Mouse (Mus musculus) ovary, postnatal 36 days (tissue): Measurements from ENCODE around the gene D1Ertd622e.
A peak's percentile ranks its signal among the peaks of the same experiment; 100 is the strongest.

ENCODE experiments used
- DNase-seq: peaks from one replicate; pipeline ENCODE4 v3.0.0; 2022; ENCODE audit warnings: low spot score, mixed read lengths

Gene D1Ertd622e

DNA sequence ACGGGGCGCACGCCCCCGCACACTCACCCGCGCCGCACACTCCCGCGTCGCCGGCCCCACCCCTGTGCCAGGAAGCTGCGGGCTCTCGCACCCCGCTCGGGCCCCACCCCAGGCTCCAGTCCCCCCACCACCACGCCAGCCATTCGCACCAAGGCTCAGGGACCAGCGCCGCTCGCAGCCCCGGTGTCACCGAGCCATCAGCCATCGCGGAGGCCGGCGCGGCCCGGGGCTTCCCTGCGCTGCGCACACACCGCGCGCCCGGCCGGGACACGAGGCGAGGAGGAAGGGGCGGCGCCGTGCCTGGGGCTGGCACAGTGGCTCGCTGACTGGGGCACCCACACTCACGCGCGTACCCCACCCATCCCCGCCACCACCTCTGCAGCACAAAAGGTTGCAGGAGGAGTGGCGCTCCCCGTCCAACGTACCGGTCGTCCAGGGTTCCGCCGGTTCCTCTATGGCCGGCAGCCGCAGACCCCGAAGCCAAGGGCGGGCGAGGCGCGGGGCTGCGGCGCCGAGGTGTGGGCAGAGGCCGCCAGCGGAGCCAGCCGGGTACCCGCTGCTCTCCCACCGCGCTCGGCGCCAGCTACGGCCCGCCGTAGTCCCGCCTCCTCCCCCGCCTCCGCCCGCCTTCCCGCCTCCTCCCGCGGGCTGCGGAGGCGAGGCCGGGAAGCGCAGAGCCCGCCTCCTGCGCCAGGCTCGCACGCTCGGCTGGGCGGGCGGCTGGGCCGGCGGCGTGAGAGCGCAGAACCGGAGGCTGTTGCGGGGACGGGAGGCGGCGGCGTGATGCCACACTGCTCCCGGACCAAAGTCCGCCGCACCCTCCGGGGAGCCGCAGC, at the start of gene D1Ertd622e:
Gene D1Ertd622e (minus strand): TSS at position 669 of the 836 bp plus-strand sequence.
- DNase-seq: peak; percentile 87

DNA sequence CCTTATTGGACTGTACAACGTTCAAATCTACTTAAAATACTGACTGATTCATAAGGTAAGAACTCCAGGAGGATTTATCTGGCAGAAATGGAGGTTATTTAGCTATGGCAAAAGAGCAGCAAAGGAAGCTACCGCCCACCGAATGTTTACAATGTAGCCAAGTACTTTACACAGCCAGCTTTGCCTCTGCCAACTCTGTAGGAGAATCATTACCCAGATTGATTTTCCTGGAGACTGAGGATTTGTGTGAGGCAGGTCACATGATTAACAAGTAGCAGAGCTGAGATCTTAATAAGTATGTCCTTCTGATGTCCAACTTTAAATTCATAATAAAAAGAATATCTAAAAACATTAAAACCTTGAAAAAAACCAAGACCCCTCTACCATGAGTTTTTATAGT, 48.6 kb upstream of the D1Ertd622e start:
- no peak for DNase-seq

DNA sequence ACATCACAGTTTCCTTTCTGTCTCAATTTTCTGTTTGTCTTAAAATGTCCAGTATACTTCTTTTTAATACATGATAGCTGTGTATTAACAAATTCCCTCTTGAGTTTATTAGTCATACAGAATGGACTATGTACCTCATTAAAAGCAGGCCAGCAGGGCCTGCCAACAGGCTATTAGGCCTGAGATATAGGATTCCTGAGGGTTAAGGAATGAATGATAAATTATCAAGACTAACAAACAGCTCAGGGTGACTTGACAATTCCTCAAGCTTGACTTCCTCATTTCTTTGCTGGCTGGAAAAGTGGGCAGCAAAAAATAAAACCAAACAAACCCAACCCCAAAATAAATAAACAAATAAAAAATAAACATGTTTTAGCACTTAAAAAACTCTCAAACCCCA, 43.5 kb upstream of the D1Ertd622e start:
- no peak for DNase-seq

DNA sequence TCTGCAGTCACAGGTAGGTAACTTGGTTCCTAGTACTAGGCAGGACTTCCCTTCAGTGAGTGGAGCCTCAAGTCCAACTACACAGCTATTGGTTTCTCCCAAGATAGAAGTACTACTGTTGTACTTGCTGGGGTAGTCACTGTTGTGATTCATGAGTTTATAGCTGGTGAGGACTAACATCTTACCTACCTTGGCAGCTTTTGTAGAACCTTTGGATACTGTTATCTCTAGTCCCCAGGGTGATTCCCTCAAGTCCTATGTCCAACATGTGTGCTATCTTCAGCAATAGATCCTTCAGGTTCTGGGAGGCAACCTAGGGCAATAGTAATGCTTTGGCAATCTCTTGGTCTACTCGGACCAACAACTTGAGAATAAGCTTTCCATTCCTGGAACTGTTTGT, 42.8 kb upstream of the D1Ertd622e start:
- no peak for DNase-seq

DNA sequence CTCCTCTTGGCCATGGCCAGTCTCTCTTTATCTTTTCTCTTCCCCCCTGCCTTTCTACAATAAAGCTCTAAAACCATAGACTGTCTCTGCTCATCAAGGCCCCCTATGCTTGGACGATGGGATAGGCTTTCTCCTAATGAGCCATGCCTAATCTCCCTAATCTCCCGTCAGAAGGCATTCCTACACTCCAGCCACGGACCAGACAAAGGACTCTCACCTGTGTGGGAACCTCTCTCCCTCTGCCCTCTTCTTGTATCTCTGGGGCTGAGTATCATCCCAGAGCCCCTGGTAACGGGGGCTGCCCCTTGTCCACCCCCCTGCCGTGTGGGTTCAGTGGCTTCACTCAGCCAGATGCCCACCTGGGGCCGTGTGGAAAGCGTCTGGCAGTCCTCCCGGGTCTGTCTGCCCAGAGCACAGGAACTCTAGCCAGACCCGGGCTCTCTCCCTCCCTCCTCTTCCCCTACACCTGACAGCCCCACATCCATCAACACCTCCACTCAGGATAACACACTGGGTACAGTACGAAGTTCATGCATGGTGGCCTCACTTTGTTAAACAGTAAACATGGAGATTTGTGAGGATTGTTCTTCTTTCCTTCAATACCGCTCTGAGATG, 37.2 kb upstream of the D1Ertd622e start:
- no peak for DNase-seq

DNA sequence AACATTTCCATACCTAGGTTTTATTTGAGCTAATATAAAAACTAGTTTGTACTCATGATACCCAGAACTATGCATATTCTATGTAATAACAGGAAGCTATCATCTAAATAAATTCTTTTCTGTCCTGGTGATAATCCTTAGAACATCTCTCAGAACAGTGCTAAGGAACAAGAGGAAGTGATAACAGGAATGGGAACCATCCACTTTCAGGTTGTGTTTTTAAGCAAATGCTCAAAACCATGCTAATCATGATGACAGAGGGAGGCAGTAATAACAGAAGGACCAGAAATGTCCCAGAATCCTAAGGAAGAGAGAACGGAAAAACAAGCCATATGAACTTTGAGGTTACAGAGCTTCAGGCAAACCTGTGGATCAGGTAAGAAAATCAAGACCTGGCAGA, 35.4 kb upstream of the D1Ertd622e start:
- no peak for DNase-seq

DNA sequence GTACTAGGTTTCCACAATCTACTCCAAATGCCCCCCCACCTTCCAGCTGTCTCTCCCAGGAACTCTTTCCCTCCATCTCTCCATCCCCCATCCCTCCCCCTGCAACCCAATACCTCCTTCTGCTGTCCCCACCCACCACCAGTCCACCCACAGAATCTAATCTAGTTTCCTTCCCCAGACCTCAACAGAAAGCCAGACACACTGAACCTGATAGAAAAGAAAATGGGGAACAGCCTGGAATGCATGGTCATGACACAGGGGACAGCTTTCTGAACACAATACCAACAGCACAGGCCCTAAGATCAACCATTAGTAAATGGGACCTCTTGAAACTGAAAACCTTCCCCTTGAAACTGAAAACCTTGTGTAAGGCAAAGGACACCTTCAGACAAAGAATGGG, 32.0 kb upstream of the D1Ertd622e start:
- DNase-seq: no peak

DNA sequence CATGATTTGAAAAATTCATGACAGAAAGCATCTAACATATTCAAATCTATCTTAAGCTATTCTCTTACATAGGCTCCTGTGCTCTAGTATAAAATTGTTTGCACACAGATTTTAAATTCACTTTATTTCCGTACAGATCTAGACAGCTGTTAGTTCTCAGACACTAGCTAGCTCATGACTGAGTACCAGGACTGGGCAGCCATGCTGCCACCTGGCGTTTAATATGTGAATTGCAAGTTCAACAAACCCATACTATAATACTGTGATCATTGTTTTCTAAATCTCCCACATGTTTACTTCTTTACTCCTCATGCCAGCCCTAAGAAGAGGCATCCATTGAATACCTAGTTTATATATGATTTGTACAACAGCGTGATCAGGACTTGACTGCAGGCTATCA, 26.9 kb upstream of the D1Ertd622e start:
- DNase-seq: no peak

DNA sequence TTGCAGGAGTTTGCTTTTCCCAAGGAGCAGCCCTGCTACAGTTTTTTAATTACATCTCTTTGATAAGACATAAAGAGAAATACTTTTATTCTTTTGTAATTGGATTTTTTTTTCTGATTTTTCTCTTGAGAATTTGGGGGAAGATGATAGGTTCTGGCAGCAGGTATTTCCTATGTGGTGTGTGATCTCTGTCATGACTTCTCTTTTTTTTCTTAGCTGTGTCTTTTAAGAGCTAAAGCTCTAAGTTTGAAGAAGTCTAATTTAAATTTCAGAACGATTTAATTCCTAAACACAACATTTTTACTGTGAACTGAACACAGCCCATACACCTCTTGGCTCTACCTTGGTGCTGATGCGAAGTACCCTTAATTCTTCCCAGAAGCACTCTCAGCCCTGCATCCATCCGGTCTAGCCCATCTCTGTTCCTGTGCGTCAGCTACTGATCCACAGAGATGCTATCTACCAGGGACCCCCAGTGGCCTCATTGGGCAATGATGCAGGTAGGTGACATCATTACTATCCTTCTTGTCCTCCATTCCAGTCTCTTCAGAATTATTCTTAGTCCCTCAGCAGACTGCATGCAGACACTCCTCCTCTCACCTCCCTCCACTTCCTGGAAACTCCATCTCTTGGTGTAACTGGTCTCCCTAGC, 14.8 kb upstream of the D1Ertd622e start:
- DNase-seq: no peak

DNA sequence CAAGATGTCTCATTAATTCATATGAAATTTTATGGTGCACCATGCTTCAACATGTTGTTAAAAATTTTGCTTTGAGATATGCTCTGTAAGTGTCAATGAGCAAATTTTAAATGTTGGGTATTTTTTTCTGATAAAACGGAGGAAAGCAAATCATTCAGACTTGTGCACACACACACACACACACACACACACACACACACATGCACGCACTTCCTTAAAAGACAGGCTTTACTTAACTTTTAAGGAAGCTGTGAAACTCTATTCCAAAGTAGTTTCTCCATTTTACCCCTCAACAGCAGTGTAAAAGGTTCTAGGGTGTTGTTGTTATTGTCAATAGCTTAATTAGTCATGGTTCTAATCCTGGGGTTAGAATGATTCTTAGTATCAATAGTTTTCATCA, 14.2 kb upstream of the D1Ertd622e start:
- DNase-seq: no peak

DNA sequence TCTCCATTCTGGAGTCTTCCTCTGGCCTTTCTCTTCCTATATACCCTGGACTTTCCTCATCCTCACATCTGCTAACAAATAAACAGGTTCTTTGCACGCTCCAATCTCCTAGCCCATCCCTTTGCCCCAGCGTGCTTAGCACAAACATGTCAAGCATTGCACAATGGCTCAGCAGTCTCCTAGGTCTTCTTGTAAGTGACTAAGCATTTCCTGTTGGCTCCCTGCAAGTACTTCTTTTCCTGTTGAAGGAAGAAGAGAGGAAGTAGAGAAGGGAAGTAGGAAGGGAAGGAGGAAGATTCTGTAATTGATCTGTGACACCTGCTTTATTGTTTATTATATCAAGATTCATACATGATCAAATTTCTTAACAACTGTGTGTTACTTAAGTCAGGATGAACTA, 11.0 kb upstream of the D1Ertd622e start:
- DNase-seq: no peak

DNA sequence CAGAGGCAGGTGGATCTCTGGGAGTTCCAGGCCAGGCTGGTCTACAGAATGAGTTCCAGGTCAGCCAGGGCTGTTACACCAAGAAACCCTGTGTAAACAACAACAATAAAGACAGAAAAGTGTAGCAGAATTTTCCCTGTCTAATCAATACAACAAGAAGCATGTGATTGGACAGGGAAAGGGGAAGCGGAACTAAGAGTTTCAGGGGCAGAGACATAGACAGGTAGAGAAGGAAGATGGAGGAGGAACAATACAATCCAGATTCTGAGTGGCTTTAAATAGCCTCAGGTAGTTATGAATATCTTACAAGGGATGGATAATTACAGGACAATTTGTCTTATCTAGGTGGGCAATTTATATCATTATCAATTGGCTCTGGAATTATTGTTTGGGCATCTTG, 5.4 kb upstream of the D1Ertd622e start:
- no peak for DNase-seq

DNA sequence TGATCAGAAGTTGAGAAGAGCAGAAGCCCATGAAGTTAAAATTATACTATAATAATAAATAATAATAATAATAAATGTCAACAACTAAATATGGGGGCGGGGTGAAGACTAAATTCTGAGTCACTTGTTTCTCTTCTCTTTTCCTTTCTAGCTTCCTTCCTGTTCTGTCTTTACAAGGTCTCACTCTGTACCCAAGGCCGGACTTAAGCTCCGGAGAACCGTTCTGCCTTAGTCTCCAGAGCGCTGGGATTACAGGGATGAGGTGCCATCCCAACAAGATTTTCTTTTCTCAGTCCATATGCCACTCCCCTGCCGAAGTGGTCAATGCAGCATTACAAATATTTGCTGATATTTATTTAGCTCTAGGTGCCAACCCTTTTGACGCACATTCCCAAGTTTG, 450 bp upstream of the D1Ertd622e start:
- no peak for DNase-seq

DNA sequence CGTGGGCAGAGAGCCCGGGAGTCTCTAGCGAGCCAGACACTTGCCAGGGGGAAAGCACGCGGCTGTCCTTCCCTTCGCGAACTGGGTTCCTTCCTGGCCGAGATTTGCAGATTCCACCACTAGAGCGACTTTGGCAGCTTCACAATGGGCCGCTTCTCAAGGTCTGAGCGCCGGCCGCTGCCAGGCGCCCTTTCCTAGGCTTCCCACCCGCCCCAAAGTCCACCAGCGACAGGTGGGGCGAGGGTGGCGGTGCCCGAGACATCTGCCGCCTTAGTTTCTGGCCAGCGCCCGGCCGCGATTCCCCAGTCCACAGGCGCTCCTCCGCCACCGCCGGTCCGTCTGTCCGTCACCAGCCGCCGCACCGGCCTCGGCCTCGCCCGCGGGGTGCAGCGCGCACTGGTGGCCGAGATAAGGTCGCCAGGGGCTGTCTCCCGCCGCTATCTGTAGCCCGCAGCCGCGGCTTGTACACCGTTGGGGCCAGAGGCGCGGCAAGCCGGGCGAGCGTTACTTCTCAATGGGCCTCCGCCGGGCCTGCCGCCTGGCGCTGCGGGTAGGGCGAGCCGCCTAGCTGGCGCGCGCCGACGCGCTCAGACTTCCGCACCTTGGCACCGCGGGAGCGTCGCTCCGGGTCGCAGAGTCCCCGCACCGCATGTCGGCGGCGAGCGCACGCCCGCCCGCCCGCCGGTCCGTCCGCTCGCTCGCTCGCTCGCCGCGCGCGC, 1.0 kb downstream of the D1Ertd622e start:
- DNase-seq: peak; percentile 71

DNA sequence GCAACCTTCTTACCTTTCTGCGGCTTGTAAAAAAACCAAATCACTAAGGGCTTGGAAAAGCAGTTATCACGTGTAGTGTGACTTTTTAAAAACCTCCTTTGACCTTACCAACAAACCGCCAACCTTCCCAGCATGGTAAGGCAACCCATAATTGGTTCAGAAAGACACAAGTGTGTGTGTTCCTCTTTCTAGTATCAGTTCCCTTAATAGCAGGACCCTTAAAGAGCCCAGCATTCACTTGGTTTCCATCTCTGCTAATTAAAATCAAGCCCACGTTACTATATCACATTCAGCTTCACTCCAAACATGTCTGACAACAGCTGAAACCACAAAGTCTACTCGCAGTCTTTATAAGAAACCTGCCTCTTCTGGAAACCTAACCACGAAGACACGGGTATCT, 2.5 kb downstream of the D1Ertd622e start:
- DNase-seq: no peak

DNA sequence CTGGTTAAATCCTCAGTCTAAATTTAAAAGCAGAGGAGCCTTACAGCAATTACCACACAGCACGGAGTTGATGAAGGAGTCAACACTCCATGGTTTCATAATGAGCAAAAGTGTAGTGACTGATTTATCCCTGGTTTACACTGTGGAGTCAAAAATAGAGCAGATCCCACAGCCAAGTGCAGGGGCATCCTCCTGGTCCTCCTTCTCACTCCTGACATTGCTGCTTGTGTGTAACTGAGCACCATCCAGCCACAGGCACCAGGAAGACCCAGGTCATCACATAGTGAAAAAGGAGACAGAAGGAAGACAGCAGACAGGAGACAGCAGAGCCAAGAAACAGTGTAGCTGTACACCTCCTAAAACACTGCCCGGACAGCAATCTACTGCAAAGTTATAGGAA, 4.1 kb downstream of the D1Ertd622e start:
- no peak for DNase-seq

DNA sequence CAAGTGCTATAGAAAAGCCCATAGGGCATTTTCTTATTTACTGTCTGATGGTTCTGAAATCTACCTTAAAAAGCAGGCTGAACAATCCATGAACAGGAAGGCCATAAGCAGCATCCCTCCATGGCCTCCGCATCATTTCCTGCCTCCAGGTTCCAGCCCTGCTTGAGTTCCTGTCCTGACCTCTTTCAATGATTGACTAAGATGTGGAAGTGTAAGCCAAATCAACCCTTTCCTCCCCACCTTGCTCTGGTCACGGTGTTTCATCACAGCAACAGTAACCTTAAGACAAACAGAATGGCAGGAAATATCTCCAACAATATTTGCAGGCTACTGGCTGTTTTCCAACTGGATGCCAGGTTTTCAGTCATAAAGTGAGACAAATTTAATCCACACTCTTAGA, 4.7 kb downstream of the D1Ertd622e start:
- DNase-seq: no peak

DNA sequence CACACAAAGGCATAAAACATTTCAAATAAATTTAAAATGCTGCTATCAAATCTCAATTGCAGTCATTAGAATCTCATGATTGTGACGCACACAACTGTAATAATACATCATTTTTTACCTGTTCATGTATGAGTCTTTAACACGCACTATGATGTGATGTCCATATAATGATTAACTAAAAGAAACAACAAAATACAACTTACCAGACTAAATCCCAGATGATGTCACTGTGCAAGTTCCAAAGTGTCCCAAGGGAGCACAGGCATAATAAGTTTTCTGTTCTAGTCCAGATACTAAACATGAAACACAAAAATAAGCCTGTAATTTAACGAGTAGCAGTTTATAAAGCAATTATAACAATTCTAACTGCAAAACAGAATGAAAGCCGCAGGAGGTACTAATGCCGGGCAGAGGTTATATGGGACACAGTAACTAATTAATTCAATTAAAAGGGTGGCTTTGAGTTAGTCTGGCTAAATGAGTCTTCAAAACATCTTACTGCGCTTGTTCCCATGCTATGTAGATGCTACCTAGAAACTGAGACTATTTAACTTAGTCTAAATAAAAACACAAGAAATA, 7.4 kb downstream of the D1Ertd622e start:
- no peak for DNase-seq

DNA sequence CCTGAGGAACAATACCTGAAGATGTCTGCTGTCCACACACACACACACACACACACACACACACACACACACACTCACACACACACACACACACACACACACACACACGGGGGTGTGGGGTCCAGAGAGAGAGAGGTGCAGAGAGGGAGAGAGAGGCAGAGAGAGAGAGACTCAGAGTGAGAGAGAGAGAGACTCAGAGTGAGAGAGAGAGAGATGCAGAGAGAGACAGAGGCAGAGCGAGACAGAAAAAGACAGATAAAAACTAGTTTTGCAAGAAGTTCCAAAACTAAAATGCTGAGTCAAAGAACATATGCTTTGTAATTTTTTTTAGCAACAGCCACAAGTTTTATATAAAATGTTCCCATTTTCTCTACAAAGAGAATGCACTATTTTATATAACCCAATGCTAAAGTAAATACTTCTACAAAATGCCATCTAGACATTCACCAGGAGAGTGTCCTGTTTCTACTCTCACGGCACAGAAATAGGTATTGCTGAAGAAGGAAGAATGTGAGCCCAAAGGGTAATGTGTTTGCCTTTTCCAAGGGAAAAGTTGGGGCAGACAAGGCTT, 11.2 kb downstream of the D1Ertd622e start:
- no peak for DNase-seq

DNA sequence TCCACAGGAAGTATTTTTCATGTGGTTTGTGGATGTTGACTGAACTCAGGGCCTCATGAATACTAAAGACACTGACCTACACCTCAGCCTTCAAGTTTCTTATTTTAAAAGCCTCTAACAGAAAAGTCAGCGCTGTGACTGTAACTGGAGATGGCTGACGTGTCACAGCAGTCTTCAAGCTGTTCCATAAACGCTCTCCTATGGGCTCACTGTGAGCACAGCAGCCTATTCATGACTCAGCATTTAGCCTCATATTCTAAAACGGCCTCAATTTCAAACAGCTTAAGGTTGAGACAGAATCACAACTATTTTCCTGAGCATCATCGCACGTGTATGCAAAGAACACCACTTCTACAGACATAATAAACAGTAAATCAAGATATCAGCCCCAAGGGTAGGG, 11.8 kb downstream of the D1Ertd622e start:
- no peak for DNase-seq

DNA sequence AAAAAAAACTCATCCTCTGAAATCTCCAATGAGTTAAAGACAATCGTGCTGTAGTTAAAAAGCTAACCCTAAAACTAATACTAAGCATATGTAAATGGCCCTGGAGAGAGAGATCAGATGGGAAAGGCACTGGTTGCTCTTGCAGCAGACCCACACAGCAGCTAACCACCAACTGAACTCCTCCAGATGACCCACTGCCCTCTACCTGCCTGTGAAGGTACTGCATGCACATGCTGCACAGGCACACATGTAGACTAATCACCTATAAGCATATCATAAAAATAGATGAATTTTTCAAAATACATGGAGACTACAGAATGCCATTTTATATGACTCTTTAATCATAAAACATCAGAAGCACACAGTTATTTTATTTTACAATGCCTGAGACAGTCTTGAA, 14.8 kb downstream of the D1Ertd622e start:
- no peak for DNase-seq

DNA sequence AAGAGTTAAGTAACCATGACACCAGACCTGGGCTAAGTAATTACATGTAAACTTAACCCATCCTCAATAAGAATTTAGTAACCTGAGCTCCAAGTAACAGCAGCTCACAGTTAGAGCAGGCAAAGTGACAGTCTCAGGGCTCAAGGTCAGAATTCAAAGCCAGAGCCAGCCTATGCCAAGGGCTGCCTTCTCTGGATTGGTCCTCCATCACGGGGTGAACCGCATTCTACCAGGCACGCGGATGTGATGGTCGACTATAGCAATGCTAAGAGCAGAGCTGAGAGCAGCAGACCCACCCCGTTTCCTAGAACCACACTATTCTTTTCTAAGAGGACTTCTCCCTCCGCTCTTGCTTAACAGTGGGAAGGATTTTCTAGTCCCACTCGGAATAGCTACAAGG, 27.8 kb downstream of the D1Ertd622e start:
- DNase-seq: no peak
